Mouse (Mus musculus) CH12.LX (cell line): ENCODE measurements at regions not wholly inside any gene's neighbourhood (a gene's known extent, or its start where the extent isn't known, plus 50 kb on each side); places are given as distances from the start of the nearest gene placed in this dataset.

Experiments used
- DNase-seq: peaks from one replicate; pipeline ENCODE4 v3.0.0-alpha.2; 2013; ENCODE audit errors: extremely low read depth
- H3K27ac ChIP-seq: 2 replicates; pipeline ENCODE4 v1.5.1; 2012; ENCODE audit warnings: low read depth, mild to moderate bottlenecking, control low read depth, moderate library complexity; ENCODE audit not compliant: insufficient read depth
- H3K27me3 ChIP-seq: replicated peaks from 2 replicates; pipeline ENCODE3; 2012; ENCODE audit warnings: inconsistent platforms
- H3K36me3 ChIP-seq, 2 experiments: replicated peaks in 1 of 2; 2 replicates each; pipeline versions ENCODE3 to v1.6.1; 2012; ENCODE audit warnings: inconsistent platforms in 1 of 2, low read length in 1 of 2, mild to moderate bottlenecking in 1 of 2, mixed read lengths in 1 of 2, moderate library complexity in 1 of 2; ENCODE audit not compliant: control insufficient read depth in 1 of 2, insufficient read depth in 1 of 2
- H3K4me1 ChIP-seq, 2 experiments: 2 replicates each; pipeline ENCODE4 v1.6.1; 2012; ENCODE audit warnings: inconsistent platforms in 1 of 2, moderate library complexity in 1 of 2; ENCODE audit not compliant: insufficient read depth in 2 of 2, control insufficient read depth in 1 of 2
- H3K4me2 ChIP-seq: 2 replicates; pipeline ENCODE4 v1.6.1; 2012; ENCODE audit warnings: low read depth, mild to moderate bottlenecking, control low read depth; ENCODE audit not compliant: poor library complexity, insufficient read depth, severe bottlenecking
- H3K4me3 ChIP-seq, 3 experiments: fragments of 150-350 bp in 1 of 3; sonication (generic) in 1 of 3; replicated peaks in 1 of 3; 2 replicates each; pipeline versions ENCODE3 to v1.5.1; 2011 to 2012; ENCODE audit warnings: low read depth in 2 of 3, low read length in 2 of 3, mild to moderate bottlenecking in 2 of 3, moderate library complexity in 2 of 3, control low read depth in 1 of 3, improper control_type of control experiment in 1 of 3, inconsistent platforms in 1 of 3, mixed read lengths in 1 of 3; ENCODE audit not compliant: poor library complexity in 1 of 3
- H3K79me2 ChIP-seq: replicated peaks from 2 replicates; pipeline ENCODE4 v1.6.1; 2012; ENCODE audit warnings: mild to moderate bottlenecking, moderate library complexity; ENCODE audit not compliant: control insufficient read depth, poor library complexity, insufficient read depth, severe bottlenecking; ENCODE audit errors: extremely low read depth
- H3K9ac ChIP-seq: 2 replicates; pipeline ENCODE4 v1.6.1; 2012; ENCODE audit warnings: low read depth, mild to moderate bottlenecking, control low read depth, moderate library complexity; ENCODE audit not compliant: insufficient read depth
- H3K9me3 ChIP-seq: replicated peaks from 2 replicates; pipeline ENCODE3; 2012; ENCODE audit warnings: low read length, inconsistent platforms, mixed read lengths
- BHLHE40 ChIP-seq: IDR thresholded peaks from 2 replicates; pipeline ENCODE4 v1.6.1; 2011; ENCODE audit warnings: mild to moderate bottlenecking, low read depth, low read length, improper control_type of control experiment
- EP300 ChIP-seq: IDR thresholded peaks from 2 replicates; pipeline ENCODE4 v1.6.1; 2011; ENCODE audit warnings: low read length, improper control_type of control experiment
- HCFC1 ChIP-seq: IDR thresholded peaks from 2 replicates; pipeline ENCODE4 v1.6.1; 2012; ENCODE audit warnings: low read depth, mild to moderate bottlenecking, inconsistent platforms, low read length, improper control_type of control experiment
- JUND ChIP-seq: conservative IDR thresholded peaks from 2 replicates; pipeline ENCODE4 v1.6.1; 2011; ENCODE audit warnings: low read depth, low read length, improper control_type of control experiment
- KAT2A ChIP-seq: IDR thresholded peaks from 2 replicates; pipeline ENCODE4 v1.6.1; 2012; ENCODE audit warnings: low read length, improper control_type of control experiment, inconsistent platforms; ENCODE audit not compliant: insufficient replicate concordance
- MAX ChIP-seq: IDR thresholded peaks from 2 replicates; pipeline ENCODE4 v1.6.1; 2011; ENCODE audit warnings: low read length, improper control_type of control experiment
- MAZ ChIP-seq: IDR thresholded peaks from 2 replicates; pipeline ENCODE4 v1.6.1; 2012; ENCODE audit warnings: low read depth, mild to moderate bottlenecking, inconsistent platforms, low read length, improper control_type of control experiment, moderate library complexity
- MEF2A ChIP-seq: IDR thresholded peaks from 2 replicates; pipeline ENCODE4 v1.6.1; 2014; ENCODE audit warnings: low read depth, mild to moderate bottlenecking, inconsistent platforms, low read length, improper control_type of control experiment, borderline replicate concordance
- MYC ChIP-seq: IDR thresholded peaks from 2 replicates; pipeline ENCODE4 v1.6.1; 2011; ENCODE audit warnings: low read depth, mild to moderate bottlenecking, improper control_type of control experiment, low read length
- NRF1 ChIP-seq: IDR thresholded peaks from 2 replicates; pipeline ENCODE4 v1.6.1; 2014; ENCODE audit warnings: low read depth, mild to moderate bottlenecking, inconsistent platforms, low read length, improper control_type of control experiment, moderate library complexity
- PAX5 ChIP-seq: IDR thresholded peaks from 2 replicates; pipeline ENCODE4 v1.6.1; 2012; ENCODE audit warnings: low read length, inconsistent platforms, mixed read lengths
- POLR2A ChIP-seq: IDR thresholded peaks from 2 replicates; pipeline ENCODE4 v1.6.1; 2011; ENCODE audit warnings: low read depth, mild to moderate bottlenecking, improper control_type of control experiment, low read length
- POLR2AphosphoS2 ChIP-seq: IDR thresholded peaks from 2 replicates; pipeline ENCODE4 v1.6.1; 2011; ENCODE audit warnings: low read depth, low read length, improper control_type of control experiment
- SMC3 ChIP-seq: IDR thresholded peaks from 2 replicates; pipeline ENCODE4 v1.6.1; 2011; ENCODE audit warnings: low read depth, low read length, improper control_type of control experiment
- TBP ChIP-seq: conservative IDR thresholded peaks from 2 replicates; pipeline ENCODE4 v1.6.1; 2011; ENCODE audit warnings: low read depth, low read length, improper control_type of control experiment
- TCF12 ChIP-seq: IDR thresholded peaks from 2 replicates; pipeline ENCODE4 v1.6.1; 2014; ENCODE audit warnings: low read depth, mild to moderate bottlenecking, inconsistent platforms, low read length, improper control_type of control experiment
- UBTF ChIP-seq: IDR thresholded peaks from 2 replicates; pipeline ENCODE4 v1.6.1; 2012; ENCODE audit warnings: low read depth, mild to moderate bottlenecking, inconsistent platforms, low read length, improper control_type of control experiment, moderate library complexity
- USF1 ChIP-seq: IDR thresholded peaks from 2 replicates; pipeline ENCODE4 v1.6.1; 2014; ENCODE audit warnings: low read depth, mild to moderate bottlenecking, inconsistent platforms, low read length, improper control_type of control experiment
- ZMIZ1 ChIP-seq: IDR thresholded peaks from 2 replicates; pipeline ENCODE4 v1.6.1; 2012; ENCODE audit warnings: low read depth, mild to moderate bottlenecking, inconsistent platforms, low read length, improper control_type of control experiment
- dilution Hi-C: fragments of 300-500 bp; cut with MboI; formaldehyde crosslinking; loops from 2 replicates; pipeline ENCODE4 v1.14.3; 2020; ENCODE audit warnings: low sequenced_read_pairs; ENCODE audit not compliant: extremely low pct_unique_long_range_greater_than_20kb, extremely low pct_ligation_motif_present
- in situ Hi-C: fragments of 300-500 bp; cut with MboI; formaldehyde crosslinking; loops from 3 replicates; pipeline ENCODE4 v1.14.3; 2019; ENCODE audit warnings: low sequenced_read_pairs, low pct_ligation_motif_present, low pct_unique_long_range_greater_than_20kb, mixed read lengths

- no peaks in the 10 kb centered on the region for H3K27me3 ChIP-seq
- no peak overlapping the region for H3K4me3 ChIP-seq
- no peak for DNase-seq
- in situ Hi-C loops (no loop called here), dilution Hi-C loops (no loop called here)
- TF ChIP-seq MAX: no peak
- no peaks in the 10 kb centered on the region for H3K36me3 ChIP-seq
- no peak overlapping the region for H3K4me2 ChIP-seq
- no peaks in the 10 kb centered on the region for H3K79me2 ChIP-seq
- H3K27ac ChIP-seq: no peak overlapping the region
- no peak overlapping the region for H3K9ac ChIP-seq
- no peaks in the 10 kb centered on the region for H3K4me1 ChIP-seq
- H3K9me3 ChIP-seq: peaks cover 2% of the 10 kb centered on the region
Measured at GRCm38 (mm10) chr17:7633382-7634290, 193.5 kb downstream of the Fndc1 start.

DNA sequence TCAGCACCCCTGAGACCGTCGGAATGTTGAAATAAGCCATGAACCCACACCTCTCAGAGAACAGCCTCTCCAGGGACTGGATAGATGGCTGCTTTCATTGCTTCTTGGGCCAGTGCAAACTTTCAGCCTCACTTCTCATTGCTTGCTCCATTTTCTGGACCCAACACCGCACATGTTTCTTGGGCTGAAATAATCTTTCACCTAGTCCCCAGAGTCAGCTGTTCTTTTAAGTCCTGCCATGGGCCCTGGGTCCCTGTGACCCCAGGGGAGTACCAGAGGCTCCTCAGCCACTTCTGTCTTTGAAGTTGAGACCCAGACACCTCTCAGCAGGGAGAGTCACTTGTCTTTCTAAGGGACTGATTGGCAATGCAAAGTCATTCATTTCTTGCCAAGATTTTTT, 201.4 kb downstream of the Fndc1 start:
- H3K27me3 ChIP-seq: no peaks in the 10 kb centered on the region
- in situ Hi-C loops: no loop called here
- no peaks in the 10 kb centered on the region for H3K79me2 ChIP-seq
- H3K36me3 ChIP-seq: no peaks in the 10 kb centered on the region
- peaks cover 2% of the 10 kb centered on the region for H3K9me3 ChIP-seq
- no peak overlapping the region for H3K27ac ChIP-seq
- no peak overlapping the region for H3K4me3 ChIP-seq
- no peak for DNase-seq
- peaks cover 0 to 20% of the 10 kb centered on the region in 2 experiments; a peak in 2 of 4 replicates for H3K4me1 ChIP-seq
- H3K4me2 ChIP-seq: no peak overlapping the region
- no peak overlapping the region for H3K9ac ChIP-seq
- no peak for TF ChIP-seq TBP
- TF ChIP-seq ZMIZ1: no peak
- TF ChIP-seq USF1: no peak
- no peak for TF ChIP-seq TCF12
- TF ChIP-seq NRF1: no peak
- no peak for TF ChIP-seq KAT2A
- no peak for TF ChIP-seq BHLHE40
- TF ChIP-seq MEF2A: no peak
- TF ChIP-seq EP300: no peak
- TF ChIP-seq HCFC1: no peak
- TF ChIP-seq MYC: no peak
- TF ChIP-seq POLR2AphosphoS2: no peak
- no peak for TF ChIP-seq UBTF
- no peak for TF ChIP-seq POLR2A
- TF ChIP-seq SMC3: no peak
- no peak for TF ChIP-seq MAZ
- no peak for TF ChIP-seq JUND
- no peak for TF ChIP-seq PAX5
- dilution Hi-C loops: no loop called here
